30 mouse cellular contexts compared by ENCODE assay signal in genomic region chr3:135357394-135357793, GRCm38 (mm10). TPM values are rescaled to one million over a fixed set of nuclear protein-coding genes. Genes with fewer than 3 reads are reported as not detected.
"Had no signal": no experiment of that assay in that cellular context is flagged by ENCODE, and none has a peak within 500 bp of the region (broad histone marks: within the 10 kb centered on the region; RNA-seq: fewer than 3 reads in every experiment).

No protein-coding gene starts in this region.

- H3K4me2 ChIP-seq: embryonic facial prominence, embryonic 12.5 days; embryonic facial prominence, embryonic 13.5 days; embryonic facial prominence, embryonic 15.5 days; forebrain, embryonic 12.5 days; forebrain, embryonic 13.5 days; forebrain, embryonic 15.5 days had no signal

- DNase-seq: cerebellum, adult 9-11 months; cerebellum, postnatal 10 days; cerebellum, postnatal 14 days; cerebellum, postnatal 25 days; cerebellum, postnatal 36 days; embryo, embryonic 11 days; forebrain, postnatal 0 days; gastrocnemius, adult 2 months; gastrocnemius, postnatal 10 days; gastrocnemius, postnatal 14 days; gastrocnemius, postnatal 25 days; gastrocnemius, postnatal 36 days; heart, adult 11 months; heart, adult 18-20 months; heart, adult 2 months had no signal

- H3K4me1 ChIP-seq: embryonic facial prominence, embryonic 10.5 days; embryonic facial prominence, embryonic 12.5 days; embryonic facial prominence, embryonic 13.5 days; embryonic facial prominence, embryonic 15.5 days; forebrain, embryonic 10.5 days; forebrain, embryonic 12.5 days; forebrain, embryonic 13.5 days; forebrain, embryonic 15.5 days; heart, embryonic 10.5 days had no signal

- H3K9ac ChIP-seq: embryonic facial prominence, embryonic 12.5 days; embryonic facial prominence, embryonic 13.5 days; embryonic facial prominence, embryonic 15.5 days; forebrain, embryonic 12.5 days; forebrain, embryonic 13.5 days; forebrain, embryonic 15.5 days; forebrain, postnatal 0 days had no signal

- H3K9me3 ChIP-seq: embryonic facial prominence, embryonic 10.5 days; embryonic facial prominence, embryonic 12.5 days; embryonic facial prominence, embryonic 13.5 days; embryonic facial prominence, embryonic 15.5 days; forebrain, embryonic 10.5 days; forebrain, embryonic 12.5 days; forebrain, embryonic 13.5 days; forebrain, embryonic 15.5 days; heart, embryonic 10.5 days had no signal

- H3K4me3 ChIP-seq: embryonic facial prominence, embryonic 10.5 days; embryonic facial prominence, embryonic 12.5 days; embryonic facial prominence, embryonic 13.5 days; embryonic facial prominence, embryonic 15.5 days; erythroblast, embryonic 14.5 days; forebrain, embryonic 10.5 days; forebrain, embryonic 12.5 days; forebrain, embryonic 13.5 days; forebrain, embryonic 15.5 days; gastrocnemius, adult 2 months; heart, adult 2 months; heart, embryonic 10.5 days had no signal

- H3K36me3 ChIP-seq: embryonic facial prominence, embryonic 10.5 days; embryonic facial prominence, embryonic 12.5 days; embryonic facial prominence, embryonic 13.5 days; embryonic facial prominence, embryonic 15.5 days; forebrain, embryonic 10.5 days; forebrain, embryonic 12.5 days; forebrain, embryonic 15.5 days; heart, embryonic 10.5 days had no signal

- H3K27me3 ChIP-seq: embryonic facial prominence, embryonic 12.5 days; embryonic facial prominence, embryonic 13.5 days; embryonic facial prominence, embryonic 15.5 days; forebrain, embryonic 12.5 days; forebrain, embryonic 13.5 days; forebrain, embryonic 15.5 days had no signal

- H3K27ac ChIP-seq: embryonic facial prominence, embryonic 10.5 days; embryonic facial prominence, embryonic 12.5 days; embryonic facial prominence, embryonic 13.5 days; embryonic facial prominence, embryonic 15.5 days; forebrain, embryonic 10.5 days; forebrain, embryonic 12.5 days; forebrain, embryonic 13.5 days; forebrain, embryonic 15.5 days; gastrocnemius, adult 2 months; heart, adult 2 months; heart, embryonic 10.5 days had no signal

RNA-seq across cellular contexts. Expression of gene Slc9b1, which starts 9.6 kb away (rescaled TPM):
- total RNA-seq: common myeloid progenitor, adult 5-6 weeks; forebrain, postnatal 0 days; gastrocnemius, adult 18-20 months; gastrocnemius, adult 2 months; gastrocnemius, adult 8-10 months; gastrocnemius, postnatal 10 days; gastrocnemius, postnatal 14 days; gastrocnemius, postnatal 25 days; gastrocnemius, postnatal 36 days had no signal
- polyA plus RNA-seq: embryonic facial prominence, embryonic 10.5 days; embryonic facial prominence, embryonic 15.5 days; erythroblast, embryonic 14.5 days; forebrain, embryonic 13.5 days; forebrain, embryonic 14.5 days; forebrain, embryonic 16.5 days; forebrain, postnatal 0 days had no signal

RNA-seq across cellular contexts. Expression of gene Slc9b2, which starts 49.9 kb away (rescaled TPM):
- total RNA-seq: gastrocnemius, adult 18-20 months; gastrocnemius, postnatal 36 days had no signal
- polyA plus RNA-seq: erythroblast, embryonic 14.5 days had no signal
